Mouse (Mus musculus) cerebellum, adult 18-20 months (tissue): ENCODE data around the gene S100a11.
"Not testable (repeated sequence)": the region's sequence is repeated elsewhere in the genome, so short reads cannot be mapped to it uniquely, and the experiment has no call there.

ENCODE experiments used
- DNase-seq, 2 experiments: peaks; one replicate each; pipeline ENCODE4 v3.0.0; 2021

S100a11 gene

DNA sequence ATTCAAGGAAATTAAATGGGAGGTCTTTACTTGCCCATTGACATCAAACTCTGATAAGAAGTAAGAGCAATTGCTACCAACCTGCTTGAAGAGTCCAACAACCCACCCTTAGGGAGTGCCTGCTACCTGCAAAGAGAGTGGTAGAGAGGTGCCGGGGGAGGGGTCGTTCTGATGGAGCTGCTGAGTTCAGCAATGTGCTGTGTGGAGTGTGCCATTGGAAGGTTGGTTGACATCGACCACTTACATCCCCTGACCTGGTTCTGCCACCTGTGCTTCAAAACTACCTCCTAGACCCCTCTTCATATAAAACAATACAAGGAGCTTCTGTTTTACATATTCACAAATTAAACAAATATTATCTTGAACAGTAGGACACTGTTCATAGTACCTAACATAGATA is 7.0 kb downstream of the S100a11 start:
- no peak for DNase-seq

DNA sequence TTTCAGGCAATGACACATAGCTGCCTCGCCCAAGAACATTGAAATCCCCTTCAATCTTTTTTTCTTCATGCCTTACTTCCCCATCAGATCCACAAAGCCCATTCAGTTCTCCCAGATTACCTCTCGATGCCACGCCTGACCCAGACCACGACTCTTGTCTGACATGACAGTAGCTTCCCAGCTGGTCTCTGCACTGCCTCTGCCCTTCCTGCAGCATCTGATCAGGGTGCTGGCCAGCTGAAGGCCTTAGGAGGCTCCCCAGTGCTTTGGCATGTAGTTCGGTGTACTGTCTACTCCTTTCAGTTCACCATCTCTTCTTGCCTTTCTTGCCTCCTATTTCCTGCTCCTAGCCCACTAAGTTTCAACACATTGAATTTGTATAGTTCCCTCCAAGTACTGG is 8.5 kb downstream of the S100a11 start:
- DNase-seq, result no peak

DNA sequence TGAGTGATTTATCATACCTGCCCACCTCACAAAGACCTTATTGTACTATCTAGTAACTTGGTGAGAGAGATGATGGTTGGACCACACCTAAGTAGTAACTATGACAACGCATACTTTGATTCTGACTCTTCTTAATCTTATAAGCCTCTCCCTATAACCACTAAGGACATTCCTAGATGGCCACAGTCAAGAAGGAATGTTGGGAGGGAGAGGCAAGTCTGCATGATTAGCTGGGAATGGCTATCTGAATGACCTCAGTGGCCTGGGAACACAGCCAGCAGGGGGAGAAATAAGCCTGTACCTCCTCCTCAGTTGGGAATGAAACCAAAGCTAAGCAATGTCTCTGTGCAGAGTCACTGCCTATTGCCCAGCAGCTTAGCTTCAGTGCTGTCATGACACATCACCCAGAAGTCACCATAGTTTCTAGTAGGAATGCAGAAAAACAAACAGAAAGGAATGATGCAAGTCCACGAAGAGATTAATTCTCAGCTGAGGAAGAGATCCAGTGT is 16.8 kb downstream of the S100a11 start:
- no peak for DNase-seq

DNA sequence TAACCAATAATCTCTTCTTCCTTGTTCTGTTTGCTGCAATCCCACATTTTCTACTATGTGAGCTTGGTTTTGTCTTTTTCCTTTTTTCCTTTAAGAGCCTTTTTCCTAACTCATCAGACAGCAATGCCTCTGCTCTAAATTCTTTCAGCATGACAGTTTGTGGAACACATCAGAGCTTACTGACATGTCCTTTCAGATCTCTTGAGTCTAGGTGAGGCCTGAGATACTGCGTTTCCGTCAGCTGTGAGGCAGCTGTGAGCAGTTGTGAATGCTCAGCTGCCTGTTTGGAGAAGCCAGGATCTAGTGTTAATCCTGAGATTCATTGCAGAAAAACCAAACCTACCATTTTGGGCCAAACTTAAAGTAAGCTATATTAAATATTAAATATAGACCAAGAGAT is 18.2 kb downstream of the S100a11 start:
- no peak for DNase-seq

DNA sequence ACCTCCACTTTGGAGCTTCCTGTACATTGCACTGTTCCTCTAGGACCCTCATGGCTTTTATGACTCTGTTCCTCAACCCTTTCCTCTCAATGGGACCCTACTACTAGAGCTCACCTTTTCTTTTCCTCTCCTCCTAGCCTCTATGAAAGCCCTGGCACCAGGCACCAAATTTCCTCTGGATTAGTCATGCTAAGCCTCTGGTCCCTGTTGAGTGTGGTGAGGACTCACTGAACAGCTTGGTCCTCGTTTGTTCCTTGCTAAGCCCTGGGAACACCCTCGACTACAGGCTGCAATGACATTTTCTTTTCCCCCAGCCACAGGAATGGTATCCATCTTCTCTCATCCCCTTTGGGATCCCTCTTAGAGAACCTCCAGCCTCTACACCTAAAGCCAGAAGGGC is 21.2 kb downstream of the S100a11 start:
- DNase-seq, result no peak

DNA sequence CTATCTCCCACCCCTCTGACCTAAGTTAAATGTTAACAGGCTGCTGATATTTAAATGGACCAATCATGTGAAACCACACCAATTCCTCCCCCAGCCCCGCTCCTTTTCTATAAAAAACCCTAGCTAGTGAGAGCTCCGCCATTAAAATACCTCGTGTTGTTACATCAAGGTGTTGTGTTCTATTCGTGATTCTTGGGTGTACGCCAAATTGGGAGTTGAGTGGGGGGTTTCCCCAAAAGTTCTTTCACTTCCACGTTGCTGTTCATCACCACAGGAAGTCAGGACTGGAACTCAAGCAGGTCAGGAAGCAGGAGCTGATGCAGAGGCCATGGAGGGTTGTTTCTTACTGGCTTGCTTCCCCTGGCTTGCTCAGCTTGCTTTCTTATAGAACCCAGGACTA is 23.9 kb downstream of the S100a11 start:
- DNase-seq, result not testable (repeated sequence)

DNA sequence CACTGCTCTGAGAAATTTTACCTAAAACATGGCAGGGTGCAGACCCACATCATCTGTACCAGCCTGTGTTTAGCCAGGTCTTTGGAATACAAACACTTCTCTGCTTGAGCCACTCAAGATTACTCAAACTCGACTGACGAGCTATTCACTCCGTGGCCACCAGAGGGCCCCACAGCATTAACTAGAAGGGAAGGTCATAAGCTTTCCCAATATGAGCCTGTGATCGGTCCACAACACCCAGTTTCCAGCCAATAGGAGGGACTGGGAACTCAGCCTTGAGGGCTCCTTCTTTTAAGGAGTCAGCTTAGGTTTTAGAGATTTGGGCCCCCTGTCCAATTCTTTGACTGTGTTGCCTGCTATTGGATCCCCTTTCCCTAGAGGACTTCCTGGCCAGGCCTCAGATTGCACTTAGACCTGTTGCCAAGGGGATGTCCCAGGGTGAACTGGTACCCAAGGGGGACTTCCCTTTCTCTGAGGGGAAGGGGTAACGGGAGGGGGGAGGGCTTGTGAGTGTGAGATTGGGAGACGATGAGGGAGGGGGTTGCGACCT is 26.9 kb downstream of the S100a11 start:
- peak; percentile 39 to 54 for DNase-seq

DNA sequence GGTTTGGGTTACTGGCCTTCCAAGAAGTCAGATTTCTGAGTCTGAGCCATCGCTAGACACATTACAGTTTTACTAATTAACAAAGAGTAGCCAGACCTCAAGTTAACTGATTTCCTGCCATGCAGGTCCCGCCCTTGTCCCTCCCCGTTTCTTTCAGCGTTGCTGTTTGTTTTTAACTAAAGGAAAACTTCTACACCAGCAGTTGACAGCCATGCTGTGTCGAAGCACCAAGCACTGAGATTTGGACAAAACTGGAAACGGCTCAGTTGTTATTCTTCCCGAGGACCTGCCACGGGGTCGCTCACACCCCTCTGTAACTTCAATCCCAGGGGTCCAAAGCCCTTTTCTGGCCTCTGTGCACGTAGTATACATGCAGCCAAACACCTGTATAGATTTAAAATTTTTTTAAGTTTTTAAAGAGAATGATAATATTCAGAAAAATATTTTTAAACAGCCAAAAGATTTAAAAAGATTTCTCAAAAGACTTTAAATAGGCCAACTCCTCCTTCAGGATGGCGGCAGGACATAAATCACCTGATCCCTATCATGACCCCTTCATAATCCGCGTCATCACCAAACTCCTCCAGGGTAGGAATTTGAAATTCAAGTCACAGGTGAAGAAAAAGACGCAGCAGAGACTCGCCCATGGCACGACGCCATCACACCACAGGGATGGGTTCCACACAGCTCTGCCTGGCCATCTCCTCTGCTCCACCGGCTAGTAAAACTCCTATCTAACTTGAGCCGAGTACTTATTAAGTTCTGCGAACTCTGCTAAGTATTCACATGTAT is 27.7 kb downstream of the S100a11 start:
- no peak for DNase-seq

DNA sequence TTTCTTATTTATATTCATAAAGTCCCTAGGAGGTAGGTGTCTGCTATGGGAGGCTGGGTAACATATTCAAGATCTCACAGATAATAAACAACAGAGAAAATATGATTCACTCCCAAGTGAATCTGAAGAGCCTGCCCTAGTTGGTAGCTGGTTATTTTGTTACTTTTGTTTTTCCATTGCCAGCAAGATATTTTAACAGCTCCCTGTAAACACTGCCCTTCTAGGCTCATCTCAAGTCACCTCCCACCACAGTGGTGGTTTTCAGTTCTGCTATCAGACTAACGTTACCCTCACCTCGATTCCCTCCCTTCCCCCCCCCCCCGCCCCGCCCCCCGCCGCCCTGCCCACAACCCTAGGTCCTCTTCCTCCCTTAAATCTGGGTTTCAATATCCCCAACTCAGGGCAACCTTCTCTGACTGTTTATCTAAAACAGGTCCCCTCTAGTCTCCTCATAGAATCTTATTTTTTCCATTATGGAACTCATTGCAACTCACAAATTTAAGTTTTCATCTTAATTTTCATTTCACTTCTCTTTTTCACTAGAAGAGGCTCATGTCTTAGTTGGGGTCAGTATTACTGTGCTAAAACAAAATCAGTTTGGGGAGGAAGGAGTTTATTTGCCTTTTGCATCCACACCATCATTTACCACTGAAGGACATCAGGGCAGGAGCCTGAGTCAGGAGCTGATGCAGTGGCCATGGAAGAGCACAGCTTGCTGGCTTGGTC is 28.4 kb downstream of the S100a11 start:
- DNase-seq, result no peak

DNA sequence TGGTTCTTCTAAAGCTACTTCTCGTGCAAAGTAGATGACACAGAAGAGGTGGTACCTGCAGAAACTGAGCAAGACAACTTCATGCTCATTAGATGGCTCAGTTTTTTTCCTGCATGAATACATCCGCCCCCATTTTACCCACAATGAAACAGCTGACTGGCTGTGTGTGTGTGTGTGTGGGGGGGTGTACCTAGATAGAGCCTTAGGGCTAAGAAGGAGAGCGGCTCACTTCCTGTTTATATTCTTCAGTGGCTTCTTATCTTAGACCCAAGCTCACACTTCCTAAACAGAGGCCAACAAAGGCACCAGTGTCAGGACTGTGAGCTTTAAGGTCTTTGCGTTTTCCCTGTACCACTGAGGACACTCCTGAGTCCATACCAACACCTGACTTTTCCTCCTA is 29.7 kb downstream of the S100a11 start:
- DNase-seq, result no peak

DNA sequence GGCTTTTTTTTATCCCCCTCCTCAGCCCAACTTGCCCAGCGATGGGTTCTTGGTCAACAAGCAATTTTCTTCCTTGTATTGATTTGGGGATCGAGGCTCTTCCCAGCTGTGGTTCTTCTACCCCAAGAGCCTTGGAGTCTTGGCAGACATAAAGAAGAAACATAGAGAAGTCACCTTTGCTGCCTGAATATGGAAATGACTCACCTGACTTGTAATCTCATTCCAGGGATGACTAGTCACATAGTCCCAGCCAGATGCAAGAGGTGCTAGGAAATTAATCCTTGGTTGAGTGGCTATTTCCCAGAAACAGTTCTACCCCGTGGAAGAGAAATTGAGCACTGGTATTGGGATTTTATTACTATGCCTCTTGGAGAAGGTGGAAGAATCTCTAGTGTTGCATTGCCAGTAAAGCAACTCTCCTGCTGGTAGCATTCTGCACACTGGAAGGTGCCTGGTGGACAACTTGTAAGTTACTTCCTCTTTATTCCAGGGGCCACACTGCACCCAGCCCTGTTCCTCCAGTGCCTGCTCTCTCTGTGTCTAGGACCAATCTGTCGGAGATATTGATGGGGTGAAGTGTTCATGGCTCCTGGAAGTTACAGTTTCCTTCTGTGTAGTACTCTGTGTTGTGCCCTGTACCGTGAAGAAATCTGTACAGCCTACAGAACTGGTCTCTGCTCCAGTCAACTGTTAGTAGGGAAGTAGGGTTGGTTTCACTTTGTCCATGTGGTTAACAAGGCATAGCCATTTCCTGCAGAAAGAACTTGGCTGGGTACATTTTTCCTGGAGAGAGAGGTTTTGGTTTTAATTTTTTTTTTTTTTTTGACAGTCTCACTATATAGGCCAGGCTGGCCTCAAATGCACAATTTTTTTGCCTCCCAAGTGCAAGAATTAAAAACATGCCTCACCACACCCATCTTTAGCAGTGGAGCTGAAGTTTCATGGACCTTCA is 31.9 kb downstream of the S100a11 start:
- no peak for DNase-seq

DNA sequence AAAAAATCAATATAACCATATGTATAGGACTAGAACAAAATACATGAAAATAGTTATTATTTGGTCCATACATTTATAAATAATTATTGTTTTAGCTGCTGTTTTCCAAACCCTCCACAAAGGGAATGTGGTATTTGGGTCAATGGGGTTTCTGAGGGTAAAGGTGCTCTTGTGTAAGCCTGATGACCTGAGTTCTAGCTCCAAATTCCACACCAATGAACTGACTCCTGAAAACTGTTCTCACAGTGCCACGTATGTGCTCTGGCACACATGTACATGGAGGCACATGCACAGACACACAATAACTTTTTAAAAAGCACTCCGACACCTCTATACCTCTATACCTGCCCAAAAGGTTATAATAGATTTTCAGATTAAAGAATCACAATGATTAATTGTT is 33.0 kb downstream of the S100a11 start:
- no peak for DNase-seq

DNA sequence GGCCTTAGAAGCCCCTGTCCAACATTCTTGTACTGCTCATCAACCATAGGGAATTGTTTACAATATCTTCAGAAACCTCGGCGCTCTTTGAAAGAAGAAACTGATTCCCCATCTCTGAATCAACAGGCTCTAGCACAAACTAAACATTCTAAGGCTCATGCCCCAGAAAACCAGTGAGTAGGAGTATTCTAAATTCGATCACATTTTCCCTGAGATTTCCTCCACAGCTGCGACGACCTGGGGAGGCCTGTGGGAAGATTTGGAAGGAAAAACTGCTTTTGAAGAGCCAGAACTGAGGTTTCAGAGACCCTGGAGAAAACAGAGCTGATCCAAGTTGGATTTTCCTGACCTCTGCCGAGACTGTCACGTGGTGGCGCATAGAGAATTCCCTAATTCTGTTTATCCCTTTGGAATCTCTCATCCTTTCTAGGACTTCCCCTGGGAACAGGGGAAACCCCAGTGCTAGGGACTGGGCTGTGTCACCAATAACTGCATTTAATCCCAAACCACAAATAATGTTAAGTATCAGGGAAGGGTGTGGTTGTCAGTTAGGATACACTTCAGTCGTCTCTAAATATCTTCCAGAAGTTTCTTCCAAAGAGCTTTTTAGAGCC is 33.6 kb downstream of the S100a11 start:
- no peak for DNase-seq

DNA sequence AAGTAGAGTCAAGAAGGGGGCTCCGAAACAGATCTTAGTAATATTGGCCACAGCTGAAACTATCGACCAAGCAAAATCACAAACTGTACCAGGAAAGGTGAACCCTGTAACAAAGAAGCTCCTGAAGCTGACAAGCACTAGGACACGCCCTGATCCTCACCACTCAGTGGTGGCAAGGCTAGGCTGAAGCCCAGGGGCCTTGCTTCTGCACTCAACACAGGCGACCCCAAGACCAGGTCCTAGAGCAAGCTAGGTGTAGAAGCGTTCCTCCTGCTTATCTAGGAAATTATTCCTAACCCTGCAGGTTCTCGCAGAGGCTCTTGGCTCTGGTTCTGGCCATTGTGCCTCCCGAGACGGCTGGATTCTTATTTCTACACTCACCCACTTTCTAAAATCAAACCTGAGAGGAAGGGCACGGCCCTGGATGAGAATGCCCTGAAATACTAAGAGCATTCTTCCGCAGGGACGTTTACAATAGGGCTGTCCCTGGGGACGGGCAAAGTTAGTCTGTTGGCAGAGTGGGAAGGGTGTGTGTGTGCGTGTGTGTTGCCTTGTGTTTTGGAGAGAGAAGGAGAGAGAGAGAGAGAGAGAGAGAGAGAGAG is 34.2 kb downstream of the S100a11 start:
- no peak for DNase-seq

DNA sequence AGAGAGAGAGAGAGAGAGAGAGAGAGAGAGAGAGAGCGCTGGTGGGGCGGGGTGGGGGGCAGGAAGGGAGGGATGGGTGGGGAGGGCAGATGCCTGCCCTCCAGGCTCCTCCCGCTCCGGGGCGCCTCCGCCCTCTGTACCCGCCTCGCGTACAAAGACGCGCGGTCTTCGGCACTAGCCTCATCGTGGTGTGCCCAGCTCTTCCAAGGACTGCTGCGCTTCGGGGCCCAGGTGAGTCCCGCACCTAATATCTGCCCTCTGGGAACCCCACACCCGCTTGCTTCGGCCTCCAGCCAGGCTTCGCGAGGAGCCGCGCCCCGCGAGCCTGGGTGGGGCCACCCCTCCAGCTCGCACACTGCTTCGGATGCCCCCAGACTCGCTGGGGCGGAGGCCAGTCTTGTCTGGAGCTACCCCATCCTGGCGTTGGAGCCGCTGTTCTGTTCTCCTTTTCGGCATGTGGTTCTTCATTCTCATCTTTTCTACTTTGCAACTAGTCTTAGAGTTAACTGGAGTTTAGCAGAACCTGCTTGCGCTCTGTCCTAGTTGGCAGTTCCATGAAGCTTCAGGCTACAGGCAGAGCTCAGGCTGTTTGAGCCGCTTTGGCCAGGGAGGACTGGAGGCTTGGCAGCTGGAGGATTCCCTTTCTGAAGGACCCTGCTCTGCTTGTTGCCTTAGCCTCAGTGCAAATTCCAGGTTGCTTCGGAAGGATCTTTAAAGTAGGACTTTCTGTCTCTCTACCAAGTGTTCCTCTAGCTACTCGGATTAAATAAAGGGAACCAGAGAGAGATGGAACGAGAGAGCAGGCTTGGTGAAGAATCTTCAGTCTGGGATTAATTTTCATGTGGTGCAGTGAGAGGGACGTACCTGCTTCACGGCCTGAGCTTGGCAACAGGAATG is 34.9 kb downstream of the S100a11 start, which contains the start of gene S100a10:
Gene S100a10 (plus strand): TSS at position 100 of the 897 bp plus-strand sequence.
- DNase-seq, result peak; percentile 3 to 10

DNA sequence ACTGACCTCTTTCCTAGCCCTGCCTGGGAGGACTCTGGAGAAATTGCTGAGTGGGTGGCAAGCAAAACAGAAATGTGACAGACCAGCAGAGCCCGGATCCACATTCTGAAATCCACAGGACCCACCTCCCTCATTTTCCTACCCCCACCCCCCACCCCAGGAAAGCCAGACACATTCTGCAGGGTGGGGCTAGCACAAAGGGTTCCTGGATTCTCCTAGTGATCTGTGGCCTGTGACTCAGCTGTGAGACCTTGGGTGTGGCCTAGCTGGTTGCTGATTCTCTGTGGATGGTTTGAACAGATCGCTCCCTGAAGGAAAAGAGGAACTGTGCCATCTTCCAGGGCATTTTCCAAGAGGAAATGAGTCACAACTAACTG is 35.6 kb downstream of the S100a11 start:
- DNase-seq, result no peak

DNA sequence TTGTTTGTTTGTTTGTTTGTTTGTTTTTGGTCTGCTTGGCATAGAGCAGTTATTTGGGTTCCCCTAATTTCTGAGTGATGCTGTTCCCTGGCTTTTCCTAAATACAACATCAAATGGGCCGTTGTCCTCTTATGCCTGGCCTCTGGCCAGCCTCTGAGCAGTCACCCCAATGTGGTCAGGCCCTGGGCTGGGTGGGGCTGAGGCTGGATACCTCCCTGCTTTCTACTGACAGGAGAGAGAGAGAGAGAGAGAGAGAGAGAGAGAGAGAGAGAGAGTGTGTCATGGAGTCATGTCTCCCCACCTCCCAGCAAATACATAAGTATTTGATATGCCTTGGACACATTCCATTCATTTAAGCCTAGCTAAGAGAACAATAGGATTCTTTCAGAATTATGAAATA is 36.3 kb downstream of the S100a11 start:
- DNase-seq, result no peak

DNA sequence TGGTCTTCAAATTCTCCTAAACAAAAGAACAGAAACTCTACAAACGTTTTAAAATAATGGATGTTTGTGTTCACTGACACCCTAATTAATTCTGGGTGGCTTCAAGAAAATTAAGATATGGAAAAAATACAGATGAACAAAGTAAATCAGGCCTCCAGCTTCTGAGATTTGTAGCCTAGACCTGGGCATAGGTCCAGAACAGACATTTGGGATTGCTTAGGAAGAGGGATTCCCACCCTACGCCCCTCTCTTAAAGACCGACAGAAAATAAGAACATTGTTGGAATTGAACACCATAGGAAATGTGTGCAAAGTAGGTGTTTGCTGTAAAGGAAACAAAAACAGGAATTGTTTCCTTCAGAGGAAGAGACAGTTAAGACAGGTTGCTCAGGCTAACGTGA is 37.2 kb downstream of the S100a11 start:
- no peak for DNase-seq

DNA sequence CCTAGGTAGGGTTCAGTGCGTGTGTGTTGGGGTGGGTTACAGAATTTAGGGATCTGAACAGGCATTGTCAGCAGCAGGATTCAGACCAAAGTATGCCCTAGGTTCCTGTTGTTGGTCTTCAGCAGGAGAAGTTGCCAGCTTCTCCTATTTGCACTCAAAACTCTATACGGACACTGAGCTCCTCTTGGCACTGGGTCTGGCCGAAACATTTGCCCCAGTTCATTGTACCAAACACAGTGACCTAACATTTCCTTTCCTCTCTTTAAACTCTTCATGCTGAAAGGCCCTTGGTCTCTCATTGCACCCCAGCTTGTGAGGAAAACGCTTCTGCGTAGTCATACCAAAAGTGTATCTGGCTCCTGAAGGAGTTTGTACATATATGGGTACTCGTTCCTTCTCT is 39.7 kb downstream of the S100a11 start:
- DNase-seq, result no peak

DNA sequence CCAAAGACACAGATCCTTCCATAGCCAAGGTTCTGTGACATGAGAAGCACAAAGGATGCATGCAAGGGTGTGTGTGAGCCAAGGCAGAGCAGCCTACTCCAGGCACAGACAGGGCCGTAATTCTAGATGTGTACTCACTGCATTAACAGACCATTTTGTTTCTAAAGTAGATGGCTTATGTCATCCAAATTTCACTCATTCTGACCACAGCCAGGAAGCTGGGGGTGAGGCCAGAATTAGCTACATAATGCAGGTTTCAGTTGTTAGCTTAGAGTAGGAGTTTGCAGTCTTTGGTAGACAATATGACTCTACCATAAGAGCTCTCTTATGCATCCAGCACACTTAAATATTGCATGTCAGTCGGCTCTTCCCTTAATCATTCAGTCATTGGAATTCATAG is 42.1 kb downstream of the S100a11 start:
- no peak for DNase-seq

DNA sequence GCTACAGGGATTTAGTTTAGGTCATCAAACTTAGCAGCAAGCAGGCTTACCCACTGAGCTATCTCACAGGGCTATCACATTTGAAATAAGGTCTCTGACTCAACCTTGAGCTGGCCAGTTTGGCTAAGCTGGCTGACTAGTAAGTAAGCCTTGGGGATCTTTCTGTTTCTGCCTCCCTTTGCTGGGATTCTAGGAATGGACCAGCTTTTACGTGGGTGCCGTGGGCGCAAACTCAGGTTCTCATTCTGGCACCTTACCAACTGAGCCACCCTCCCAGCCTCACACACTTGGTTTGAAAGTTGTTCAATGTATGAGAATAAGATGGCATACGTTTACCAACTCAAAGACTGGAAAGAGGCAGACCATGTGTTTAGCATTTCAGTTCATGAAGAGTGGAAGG is 42.9 kb downstream of the S100a11 start:
- DNase-seq, result no peak
